Mouse (Mus musculus) adrenal gland, postnatal 14 days (tissue): ENCODE results near the gene Elane. TPM values are rescaled to one million over a fixed set of nuclear protein-coding genes. Genes with fewer than 3 reads are reported as not detected.

Source experiments
- DNase-seq: peaks from one replicate; pipeline ENCODE4 v3.0.0; 2021; ENCODE audit warnings: mixed read lengths
- total RNA-seq: library from RNA; stranded (reverse); gene quantifications from 2 replicates; pipeline ENCODE4 v1.2.3, GENCODE M21; 2021

The Elane gene
- total RNA-seq, 1 experiment from 2014 or later = 0.70 TPM

DNA sequence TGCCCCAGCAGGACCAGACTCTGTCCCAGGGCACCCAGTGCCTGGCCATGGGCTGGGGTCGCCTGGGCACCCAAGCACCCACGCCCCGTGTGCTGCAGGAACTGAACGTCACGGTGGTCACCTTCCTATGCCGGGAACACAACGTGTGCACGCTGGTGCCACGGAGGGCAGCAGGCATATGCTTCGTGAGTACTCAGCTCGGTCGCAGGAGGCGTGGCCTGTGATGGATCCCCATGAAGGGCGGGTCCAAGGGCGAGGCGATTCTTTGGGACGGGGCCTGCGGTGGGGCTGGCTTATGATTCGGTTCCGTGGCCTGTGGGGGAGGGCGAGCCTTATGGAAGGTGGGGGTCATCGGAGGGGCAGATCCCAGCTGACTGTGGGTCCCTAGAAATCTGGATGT, 4.1 kb upstream of the Elane start:
- peak; percentile 59 for DNase-seq

- peak; percentile 89 for DNase-seq
These were observed 2.6 kb upstream of the Elane start for GRCm38 (mm10) chr10:79883297-79884084.

GRCm38 (mm10) chr10:79884446-79884845, 1.6 kb upstream of the Elane start:
- DNase-seq = peak; percentile 88

- DNase-seq = peak; percentile 48
These were observed 1.1 kb upstream of the Elane start for GRCm38 (mm10) chr10:79884938-79885337.

DNA sequence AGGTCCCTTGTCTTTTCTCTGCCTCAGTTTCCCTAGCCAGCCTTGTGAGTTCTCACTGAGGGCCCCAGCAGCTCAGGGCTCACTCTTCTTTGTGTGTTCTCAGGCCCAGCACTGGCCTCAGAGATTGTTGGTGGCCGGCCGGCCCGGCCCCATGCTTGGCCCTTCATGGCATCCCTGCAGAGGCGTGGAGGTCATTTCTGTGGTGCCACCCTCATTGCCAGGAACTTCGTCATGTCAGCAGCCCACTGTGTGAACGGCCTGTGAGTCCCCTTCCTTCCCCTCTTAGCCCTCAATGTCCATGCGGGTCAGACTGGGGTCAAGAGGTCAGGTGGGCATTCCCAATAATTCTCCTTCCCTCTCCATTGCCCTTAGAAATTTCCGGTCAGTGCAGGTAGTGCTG, 564 bp downstream of the Elane start:
- DNase-seq = no peak

- peak; percentile 77 for DNase-seq
These were observed 3.3 kb downstream of the Elane start for GRCm38 (mm10) chr10:79889386-79889785.

DNA sequence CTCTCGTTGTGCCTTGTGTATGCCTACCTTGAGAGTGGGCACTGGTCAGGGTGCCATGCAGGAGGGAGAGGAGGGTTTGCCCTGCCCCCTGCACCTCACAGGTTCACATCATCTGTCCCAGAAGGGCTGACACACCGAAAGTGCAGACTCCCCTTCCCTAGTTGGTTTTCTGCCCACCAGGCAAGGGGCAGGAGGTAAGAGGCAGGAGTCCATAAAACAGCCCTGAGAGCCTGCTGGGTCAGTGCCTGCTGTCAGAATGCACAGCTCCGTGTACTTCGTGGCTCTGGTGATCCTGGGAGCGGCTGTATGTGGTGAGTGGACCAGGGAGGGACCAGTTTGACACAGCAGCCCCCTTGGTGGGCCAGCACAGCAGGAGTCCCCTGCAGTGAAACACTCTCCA, 4.6 kb downstream of the Elane start, which contains the start of gene Cfd:
Gene Cfd, plus strand, starts transcription at position 184 of the 400 bp plus-strand sequence.
- peak; percentile 46 for DNase-seq

DNA sequence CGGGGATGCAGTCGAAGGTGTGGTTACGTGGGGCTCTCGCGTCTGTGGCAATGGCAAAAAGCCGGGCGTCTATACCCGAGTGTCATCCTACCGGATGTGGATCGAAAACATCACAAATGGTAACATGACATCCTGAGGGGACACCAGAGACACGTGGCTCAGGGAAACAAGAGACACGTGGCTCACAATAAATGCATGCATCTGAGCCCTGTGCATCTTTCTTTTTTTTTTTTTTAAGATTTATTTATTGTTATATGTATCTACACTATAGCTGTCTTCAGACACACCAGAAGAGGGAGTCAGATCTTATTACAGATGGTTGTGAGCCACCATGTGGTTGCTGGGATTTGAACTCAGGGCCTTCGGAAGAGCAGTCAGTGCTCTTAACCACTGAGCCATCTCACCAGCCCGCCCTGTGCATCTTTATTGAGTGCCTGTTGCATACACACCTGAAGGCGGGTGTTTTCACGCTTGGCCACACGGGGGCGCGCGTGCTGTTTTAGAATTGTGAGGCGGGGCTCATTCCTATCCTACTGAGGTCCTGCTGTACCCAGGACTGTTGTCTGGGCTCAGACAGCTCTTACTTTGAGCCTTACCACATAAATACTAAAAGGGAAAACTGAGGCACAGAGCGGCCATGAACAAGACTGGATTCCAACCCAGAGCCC, 6.5 kb downstream of the Elane start:
- DNase-seq = peak; percentile 90

DNA sequence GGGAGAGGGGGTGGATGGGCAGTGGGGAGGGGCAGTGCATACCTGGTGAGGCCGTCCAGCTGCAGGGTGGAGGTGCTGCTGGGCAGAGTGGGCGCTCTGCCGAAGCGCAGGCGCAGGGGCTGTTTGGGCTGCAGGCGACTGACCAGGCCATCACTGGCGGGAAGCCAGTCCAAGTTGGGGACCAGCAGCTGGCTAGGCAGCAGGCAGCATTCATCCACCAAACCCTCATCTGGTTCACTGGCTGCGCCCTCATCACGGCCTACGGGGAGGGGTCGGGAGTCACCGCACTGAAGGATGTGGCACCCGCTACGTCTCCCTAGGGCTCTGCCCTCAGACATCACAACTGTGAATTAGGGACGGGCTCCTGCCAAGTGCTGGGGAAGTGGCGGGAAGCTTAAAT, 10.3 kb downstream of the Elane start:
- DNase-seq = peak; percentile 26

GRCm38 (mm10) chr10:79896814-79897213, 10.8 kb downstream of the Elane start:
- no peak for DNase-seq

- peak; percentile 35 for DNase-seq
These were observed 11.5 kb downstream of the Elane start for GRCm38 (mm10) chr10:79897316-79898245.

GRCm38 (mm10) chr10:79900951-79901410, 14.9 kb downstream of the Elane start:
- DNase-seq = peak; percentile 59

- no peak for DNase-seq
These were observed 20.7 kb downstream of the Elane start for GRCm38 (mm10) chr10:79906712-79907111.

DNA sequence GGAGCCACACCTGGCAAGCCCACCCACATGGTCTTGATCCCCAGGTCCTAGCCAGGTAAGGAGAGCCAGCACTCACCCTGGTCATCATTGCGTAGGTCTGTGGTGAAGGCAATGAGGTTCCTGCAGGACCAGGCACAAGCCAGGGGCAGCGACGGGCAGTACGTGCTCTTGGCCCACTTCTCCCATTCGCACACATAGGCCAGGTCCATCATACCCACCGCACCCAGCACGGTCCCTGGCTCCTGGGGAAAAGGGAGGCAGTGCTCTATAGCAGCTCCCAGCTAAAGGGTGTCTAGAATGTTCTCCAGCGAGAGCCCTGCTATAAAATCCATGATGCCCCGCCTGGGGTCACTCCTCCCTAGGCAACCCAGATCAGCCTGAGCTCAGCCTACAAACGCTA, 21.4 kb downstream of the Elane start:
- no peak for DNase-seq

DNA sequence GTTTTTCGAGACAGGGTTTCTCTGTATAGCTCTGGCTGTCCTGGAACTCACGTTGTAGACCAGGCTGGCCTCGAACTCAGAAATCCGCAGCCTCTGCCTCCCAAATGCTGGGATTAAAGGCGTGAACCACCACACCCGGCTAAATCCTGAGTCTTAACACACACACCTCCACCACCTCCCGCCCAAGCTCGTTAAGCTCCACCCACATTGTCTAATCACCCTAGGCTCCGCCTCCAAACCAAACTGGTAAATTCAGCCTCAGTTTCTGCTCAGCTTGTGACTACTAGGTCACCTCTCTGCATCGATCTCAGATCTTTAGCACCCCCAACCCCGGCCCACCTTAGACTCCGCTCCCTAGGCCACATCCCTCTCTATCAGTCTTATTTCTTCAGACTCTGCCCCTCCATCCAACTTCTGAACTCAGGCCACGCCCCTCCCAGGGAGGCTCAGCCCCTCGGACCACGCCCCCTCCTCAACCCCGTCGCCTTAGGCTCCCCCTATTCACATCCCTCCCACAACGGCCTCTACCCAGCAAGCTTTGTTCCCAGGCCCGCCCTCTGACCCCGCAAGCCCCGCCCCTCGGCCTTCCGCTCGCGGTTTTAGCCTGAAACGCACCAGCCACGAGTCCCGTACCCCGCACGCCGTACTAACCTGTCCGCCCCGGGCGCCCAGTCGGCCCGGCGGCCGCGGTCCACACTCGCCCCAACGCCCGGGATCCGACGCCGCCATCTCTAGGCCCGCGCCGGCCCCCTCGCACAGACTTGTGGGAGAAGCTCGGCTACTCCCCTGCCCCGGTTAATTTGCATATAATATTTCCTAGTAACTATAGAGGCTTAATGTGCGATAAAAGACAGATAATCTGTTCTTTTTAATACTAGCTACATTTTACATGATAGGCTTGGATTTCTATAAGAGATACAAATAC, 22.4 kb downstream of the Elane start, which contains the start of gene Med16:
Gene Med16, minus strand, starts transcription at position 757 of the 925 bp plus-strand sequence.
- peak; percentile 98 for DNase-seq

GRCm38 (mm10) chr10:79909092-79909922, 23.3 kb downstream of the Elane start:
- DNase-seq = no peak

DNA sequence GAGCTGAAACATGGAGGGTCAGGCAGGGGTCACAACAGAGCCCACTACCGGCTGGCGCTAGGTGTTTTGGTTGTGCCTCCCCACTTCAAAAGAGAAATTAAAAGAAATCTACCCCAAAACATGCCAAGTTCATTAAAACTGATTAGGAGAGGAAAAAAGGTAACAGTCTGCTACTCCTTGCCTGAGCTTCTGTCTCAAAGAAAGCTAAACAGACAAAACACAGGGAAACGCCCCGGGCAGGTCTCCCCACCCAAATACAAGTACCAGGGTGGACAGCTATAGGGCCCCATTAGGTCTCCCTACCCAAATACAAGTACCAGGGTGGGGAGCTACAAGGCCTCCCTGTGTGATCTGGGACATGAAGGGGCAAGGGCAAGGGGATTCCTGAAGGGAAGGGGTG, 24.5 kb downstream of the Elane start, which contains the start of gene Gm26602:
Gene Gm26602, plus strand, starts transcription at position 301 of the 400 bp plus-strand sequence.
- DNase-seq = no peak

- DNase-seq = no peak
These were observed 26.4 kb downstream of the Elane start for GRCm38 (mm10) chr10:79912412-79912811.

DNA sequence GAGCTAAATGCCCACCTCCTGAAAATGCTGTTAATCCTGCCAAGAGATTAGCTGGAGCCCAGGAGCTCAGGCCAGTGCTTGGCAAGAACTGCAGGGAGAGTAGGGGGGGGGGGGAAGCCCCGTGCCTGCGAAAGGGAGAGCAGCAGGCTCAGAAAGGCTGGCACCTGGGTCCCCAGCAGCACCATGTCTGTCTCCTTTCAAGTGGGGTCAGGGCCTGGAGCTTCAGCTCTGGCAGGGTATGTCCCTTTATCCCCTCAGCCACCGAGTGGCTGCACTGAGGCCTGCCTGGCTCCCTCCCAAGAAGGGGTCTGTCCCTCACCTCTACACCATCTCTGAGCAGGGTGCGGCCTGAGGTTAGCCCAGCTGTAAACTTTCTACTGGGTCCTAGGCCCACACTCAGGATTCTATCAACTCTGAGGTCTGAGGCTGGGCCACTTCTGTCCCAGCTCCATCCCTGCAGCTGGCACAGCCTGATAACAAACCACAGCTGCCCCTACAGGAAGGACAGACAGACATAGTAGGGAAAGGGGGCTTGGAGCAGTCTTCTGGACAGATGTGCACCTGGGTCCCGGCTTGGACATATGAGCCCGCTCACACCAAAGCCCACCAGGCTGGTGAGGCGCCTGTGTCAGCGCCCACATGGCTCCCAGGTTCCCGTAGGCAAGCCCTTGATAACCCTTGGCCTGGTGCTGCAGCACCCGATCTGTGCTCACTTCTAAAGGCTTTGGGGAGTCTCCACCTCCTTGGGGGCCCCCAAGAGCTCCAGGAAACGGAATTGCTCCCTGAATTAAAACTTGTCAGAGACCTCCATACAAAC, 28.3 kb downstream of the Elane start:
- no peak for DNase-seq
